Mouse (Mus musculus): ENCODE measurements around the gene Olfr1362. TPM values are rescaled to one million over a fixed set of nuclear protein-coding genes. Genes with fewer than 3 reads are reported as not detected.

Gene Olfr1362
- polyA plus RNA-seq (2012; ENCODE audit: low replicate concordance) = not detected in 2 replicates

GRCm38 (mm10) chr13:21613922-21614321, at the start of gene Olfr1362:
Gene Olfr1362, minus strand, starts transcription at chr13:21614022.

GRCm38 (mm10) chr13:21663286-21663685, 49.5 kb upstream of the Olfr1362 start, which contains the start of gene Olfr1361:
Gene Olfr1361, minus strand, starts transcription at chr13:21663386.

GRCm38 (mm10) chr13:21642418-21642817, 28.6 kb upstream of the Olfr1362 start, which contains the start of gene Olfr11:
Gene Olfr11, minus strand, starts transcription at chr13:21642518.

GRCm38 (mm10) chr13:21581659-21582058, 32.2 kb downstream of the Olfr1362 start, which contains the start of gene Olfr1364:
Gene Olfr1364, minus strand, starts transcription at chr13:21581759.

Other genes with a start within 250 kb of the Olfr1362 start
- gene Zkscan3, start 211.3 kb downstream of the Olfr1362 start, polyA plus RNA-seq (2012; ENCODE audit: low replicate concordance) = 4.3 and 6.0 TPM in 2 replicates
- 0.08 and 0.80 TPM in 2 replicates for gene Pgbd1, start 173.0 kb downstream of the Olfr1362 start, polyA plus RNA-seq (2012; ENCODE audit: low replicate concordance)
- gene Zscan26, start 160.3 kb downstream of the Olfr1362 start, polyA plus RNA-seq (2012; ENCODE audit: low replicate concordance) = 2.7 and 3.7 TPM in 2 replicates
- 4.1 and 6.4 TPM in 2 replicates for gene Nkapl, start 145.5 kb downstream of the Olfr1362 start, polyA plus RNA-seq (2012; ENCODE audit: low replicate concordance)
- gene Zkscan4, start 135.1 kb downstream of the Olfr1362 start, polyA plus RNA-seq (2012; ENCODE audit: low replicate concordance) = not detected in 2 replicates
- not detected in 2 replicates for gene Gm10065, start 134.6 kb downstream of the Olfr1362 start, polyA plus RNA-seq (2012; ENCODE audit: low replicate concordance)
- gene AK157302, start 118.8 kb downstream of the Olfr1362 start, polyA plus RNA-seq (2012; ENCODE audit: low replicate concordance) = not detected in 2 replicates
- gene Gm11273, start 112.6 kb downstream of the Olfr1362 start, polyA plus RNA-seq (2012; ENCODE audit: low replicate concordance) = 8.3 and 12.1 TPM in 2 replicates
- 0.74 and 1.9 TPM in 2 replicates for gene Zkscan8, start 82.9 kb downstream of the Olfr1362 start, polyA plus RNA-seq (2012; ENCODE audit: low replicate concordance)
- gene Olfr1366, start 71.2 kb downstream of the Olfr1362 start, polyA plus RNA-seq (2012; ENCODE audit: low replicate concordance) = not detected in 2 replicates
- not detected in 2 replicates for gene Olfr1535, start 54.1 kb downstream of the Olfr1362 start, polyA plus RNA-seq (2012; ENCODE audit: low replicate concordance)
- not detected in 2 replicates for gene Olfr1364, start 32.3 kb downstream of the Olfr1362 start, polyA plus RNA-seq (2012; ENCODE audit: low replicate concordance)
- not detected in 2 replicates for gene Olfr11, start 28.5 kb upstream of the Olfr1362 start, polyA plus RNA-seq (2012; ENCODE audit: low replicate concordance)
- not detected in 2 replicates for gene Olfr1361, start 49.4 kb upstream of the Olfr1362 start, polyA plus RNA-seq (2012; ENCODE audit: low replicate concordance)
- gene Olfr1360, start 63.4 kb upstream of the Olfr1362 start, polyA plus RNA-seq (2012; ENCODE audit: low replicate concordance) = not detected in 2 replicates
- gene Olfr1359, start 84.1 kb upstream of the Olfr1362 start, polyA plus RNA-seq (2012; ENCODE audit: low replicate concordance) = not detected in 2 replicates
- gene Hist1h2bl, start 102.1 kb upstream of the Olfr1362 start, polyA plus RNA-seq (2012; ENCODE audit: low replicate concordance) = 5.9 and 13.2 TPM in 2 replicates
- gene Hist1h2ai, start 102.4 kb upstream of the Olfr1362 start, polyA plus RNA-seq (2012; ENCODE audit: low replicate concordance) = 24.1 and 37.8 TPM in 2 replicates
- gene Hist1h3h, start 103.6 kb upstream of the Olfr1362 start, polyA plus RNA-seq (2012; ENCODE audit: low replicate concordance) = 93.1 and 144 TPM in 2 replicates
- 3.5 and 3.9 TPM in 2 replicates for gene Hist1h2bm, start 108.0 kb upstream of the Olfr1362 start, polyA plus RNA-seq (2012; ENCODE audit: low replicate concordance)
- 6.0 and 8.5 TPM in 2 replicates for gene Hist1h4j, start 121.0 kb upstream of the Olfr1362 start, polyA plus RNA-seq (2012; ENCODE audit: low replicate concordance)
- gene Hist1h4k, start 136.5 kb upstream of the Olfr1362 start, polyA plus RNA-seq (2012; ENCODE audit: low replicate concordance) = 44.9 and 90.4 TPM in 2 replicates
- gene Hist1h2ak, start 139.8 kb upstream of the Olfr1362 start, polyA plus RNA-seq (2012; ENCODE audit: low replicate concordance) = 161 and 169 TPM in 2 replicates
- gene Hist1h2bn, start 140.1 kb upstream of the Olfr1362 start, polyA plus RNA-seq (2012; ENCODE audit: low replicate concordance) = 5.3 and 11.0 TPM in 2 replicates
- 3.5 and 3.7 TPM in 2 replicates for gene Hist1h1b, start 166.6 kb upstream of the Olfr1362 start, polyA plus RNA-seq (2012; ENCODE audit: low replicate concordance)
- gene Hist1h3i, start 169.3 kb upstream of the Olfr1362 start, polyA plus RNA-seq (2012; ENCODE audit: low replicate concordance) = 8.4 and 51.9 TPM in 2 replicates
- 52.7 and 74.5 TPM in 2 replicates for gene Hist1h2an, start 173.2 kb upstream of the Olfr1362 start, polyA plus RNA-seq (2012; ENCODE audit: low replicate concordance)
- 3.2 and 6.2 TPM in 2 replicates for gene Hist1h2bp, start 173.4 kb upstream of the Olfr1362 start, polyA plus RNA-seq (2012; ENCODE audit: low replicate concordance)
- 6.5 and 15.6 TPM in 2 replicates for gene Hist1h2bq, start 196.2 kb upstream of the Olfr1362 start, polyA plus RNA-seq (2012; ENCODE audit: low replicate concordance)
- gene Hist1h2ao, start 196.4 kb upstream of the Olfr1362 start, polyA plus RNA-seq (2012; ENCODE audit: low replicate concordance) = 23,509 and 33,455 TPM in 2 replicates
- 65.5 and 70.3 TPM in 2 replicates for gene Hist1h4m, start 197.7 kb upstream of the Olfr1362 start, polyA plus RNA-seq (2012; ENCODE audit: low replicate concordance)
- 2.9 and 3.1 TPM in 2 replicates for gene Hist1h4n, start 218.2 kb upstream of the Olfr1362 start, polyA plus RNA-seq (2012; ENCODE audit: low replicate concordance)
- gene Hist1h2ap, start 219.5 kb upstream of the Olfr1362 start, polyA plus RNA-seq (2012; ENCODE audit: low replicate concordance) = 6,280 and 19,065 TPM in 2 replicates
- gene Hist1h2br, start 219.7 kb upstream of the Olfr1362 start, polyA plus RNA-seq (2012; ENCODE audit: low replicate concordance) = 6.3 and 15.4 TPM in 2 replicates

All from leukemia stem cell, adult 10-12 weeks (primary cell).